8 mouse cellular contexts compared by ENCODE assay signal in the genomic region with DNA sequence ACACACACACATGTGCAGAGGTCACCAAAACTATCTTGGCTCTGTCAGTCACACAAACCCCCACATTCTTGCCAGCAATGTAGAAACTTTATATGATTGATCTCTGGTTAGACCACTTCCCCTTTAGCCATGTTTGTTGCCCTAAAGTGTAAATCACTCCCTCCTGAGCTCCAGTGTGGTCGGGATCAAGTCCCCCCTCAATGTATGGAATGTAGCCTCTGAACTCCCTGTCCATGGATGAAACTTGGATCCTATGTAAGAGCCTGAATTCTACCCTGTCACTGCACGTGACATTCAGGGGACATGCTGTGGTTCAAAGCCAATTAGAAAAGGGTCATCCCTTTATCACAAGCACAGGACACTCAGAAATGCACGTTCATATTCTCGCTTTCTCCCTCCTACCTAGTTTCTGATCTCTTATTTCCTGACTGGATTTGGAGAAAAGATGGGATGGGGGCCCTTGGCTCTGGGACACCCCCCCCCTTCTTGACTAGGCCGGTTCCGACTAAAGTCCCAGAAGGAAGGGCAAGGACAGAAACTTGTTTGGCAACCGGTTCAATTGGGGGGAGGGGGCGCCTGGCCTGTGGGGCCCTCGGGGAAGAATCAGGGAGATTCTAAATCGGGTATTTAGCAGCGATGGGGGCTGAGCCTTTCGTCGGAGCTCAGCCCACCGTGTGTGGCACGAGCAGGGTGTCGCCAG. TPM values are rescaled to one million over a fixed set of nuclear protein-coding genes. Genes with fewer than 3 reads are reported as not detected.
DNase-seq lines count a peak whose midpoint lies in the region; ATAC-seq and TF ChIP-seq lines count a peak whose summit lies in the region.

No protein-coding gene starts in this region.

- H3K36me3 ChIP-seq in testis, adult 2 months (ENCODE audit: control insufficient read depth, insufficient read depth, low read length), result no peaks in the 10 kb centered on the region
- H3K36me3 ChIP-seq in liver, embryonic 15.5 days (replicated peaks), result peaks cover 20% of the 10 kb centered on the region
- no peaks in the 10 kb centered on the region; the same call in 1 of the 2 replicates for H3K36me3 ChIP-seq in stomach, postnatal 0 days (ENCODE audit: control insufficient read depth, insufficient read depth, low read length)

- peak overlapping the region; percentile 44 for H3K9ac ChIP-seq in liver, embryonic 15.5 days
- H3K9ac ChIP-seq in stomach, postnatal 0 days (ENCODE audit: low read length), result peak overlapping the region; percentile 75

- no peak for ATAC-seq in liver, embryonic 15.5 days (ENCODE audit: insufficient read depth)
- no peak for ATAC-seq in stomach, postnatal 0 days (ENCODE audit: low FRiP score, low TSS enrichment)

- peak overlapping the region; percentile 90 for H3K4me2 ChIP-seq in liver, embryonic 15.5 days
- H3K4me2 ChIP-seq in stomach, postnatal 0 days (replicated peaks; ENCODE audit: low read depth), result peak overlapping the region; percentile 95

- peaks cover 28% of the 10 kb centered on the region for H3K4me1 ChIP-seq in testis, adult 2 months (ENCODE audit: control insufficient read depth, insufficient read depth, low read length)
- peaks cover 34% of the 10 kb centered on the region for H3K4me1 ChIP-seq in liver, embryonic 15.5 days (replicated peaks)
- H3K4me1 ChIP-seq in stomach, postnatal 0 days (replicated peaks; ENCODE audit: control insufficient read depth, insufficient read depth), result peaks cover 8% of the 10 kb centered on the region; the same call in 1 of the 2 replicates

- TF ChIP-seq EP300 in stomach, postnatal 0 days (optimal IDR thresholded peaks at IDR 0.05), result no peak

- TF ChIP-seq POLR2A in testis, adult 2 months (IDR thresholded peaks at IDR 0.05; ENCODE audit: control insufficient read depth, low read depth, low read length), result no peak

- H3K27me3 ChIP-seq in testis, adult 2 months (ENCODE audit: control insufficient read depth, insufficient read depth, low read length), result no peaks in the 10 kb centered on the region
- H3K27me3 ChIP-seq in liver, embryonic 15.5 days, result peaks cover 48% of the 10 kb centered on the region
- no peaks in the 10 kb centered on the region for H3K27me3 ChIP-seq in stomach, postnatal 0 days (ENCODE audit: control insufficient read depth, insufficient read depth, low read length)

- TF ChIP-seq CTCF in testis, adult 2 months (IDR thresholded peaks at IDR 0.05; ENCODE audit: control insufficient read depth, insufficient read depth, insufficient replicate concordance, low read depth, low read length), result no peak
- TF ChIP-seq CTCF in stomach, postnatal 0 days (IDR thresholded peaks at IDR 0.05; ENCODE audit: low read depth), result no peak

- H3K27ac ChIP-seq in testis, adult 2 months (ENCODE audit: control insufficient read depth, insufficient read depth, low read depth, low read length), result peak overlapping the region; percentile 69
- 0 out of 2 replicates have a peak overlapping the region, but pooled peaks have one; percentile 7 for H3K27ac ChIP-seq in liver, embryonic 15.5 days (replicated peaks)
- H3K27ac ChIP-seq in stomach, postnatal 0 days (replicated peaks), result peak overlapping the region; percentile 65

- peak overlapping the region; percentile 85 for H3K4me3 ChIP-seq in testis, adult 2 months (ENCODE audit: control insufficient read depth, low read depth, low read length)
- peak overlapping the region; percentile 56 for H3K4me3 ChIP-seq in liver, embryonic 15.5 days (replicated peaks)
- peak overlapping the region; percentile 53 for H3K4me3 ChIP-seq in stomach, postnatal 0 days (ENCODE audit: low read depth, low read length)

- H3K9me3 ChIP-seq in liver, embryonic 15.5 days (replicated peaks), result no peaks in the 10 kb centered on the region
- H3K9me3 ChIP-seq in stomach, postnatal 0 days (ENCODE audit: control insufficient read depth, low read length), result no peaks in the 10 kb centered on the region; the same call in 1 of the 2 replicates

- 5% methylated on average over 16 of the region's 16 CpGs for WGBS in liver, embryonic 15.5 days (ENCODE audit: insufficient replicate concordance)
- WGBS in stomach, postnatal 0 days, result 7% methylated on average over 16 of the region's 16 CpGs

- DNase-seq in adrenal gland, postnatal 14 days, result peak; percentile 52
- no peak for DNase-seq in adrenal gland, postnatal 36 days
- no peak for DNase-seq in testis, postnatal 14 days (ENCODE audit: low spot score)
- no peak for DNase-seq in stomach, postnatal 0 days (ENCODE audit: low spot score)
- no peak for DNase-seq in yolk sac, embryonic 10.5 days (ENCODE audit: low spot score)
- DNase-seq in layer of hippocampus, postnatal 10 days (ENCODE audit: low spot score in 2 of 2), result no peak

RNA-seq across cellular contexts. Expression of a gene that starts 17.7 kb away (rescaled TPM):
- 60.0 and 62.0 TPM in 2 replicates for total RNA-seq in adrenal gland, postnatal 14 days (2021)
- 10 to 100 TPM; 57.4 to 61.8 TPM for total RNA-seq in adrenal gland, postnatal 36 days (2021)
- polyA plus RNA-seq in testis, adult 2 months (2012; rRNA removed), result 31.0 and 37.4 TPM in 2 replicates
- polyA plus RNA-seq in liver, embryonic 15.5 days (2015; fragmentation: Nextera tagmentation; extraction: Ambion mirVana), result 23.0 and 25.6 TPM in 2 replicates
- 40.3 and 41.1 TPM in 2 replicates for polyA plus RNA-seq in stomach, postnatal 0 days (2015; fragmentation: Nextera tagmentation; extraction: Ambion mirVana)
- total RNA-seq in layer of hippocampus, postnatal 10 days (2021), result 10 to 100 TPM; 65.8 to 77.0 TPM

RNA-seq across cellular contexts. Expression of a gene that starts 31.1 kb away (rescaled TPM):
- 2.6 and 6.2 TPM in 2 replicates for total RNA-seq in adrenal gland, postnatal 14 days (2021)
- 1 to 10 TPM; 1.8 to 3.7 TPM for total RNA-seq in adrenal gland, postnatal 36 days (2021)
- polyA plus RNA-seq in testis, adult 2 months (2012; rRNA removed), result 2.2 and 3.9 TPM in 2 replicates
- 0.99 and 1.4 TPM in 2 replicates for polyA plus RNA-seq in liver, embryonic 15.5 days (2015; fragmentation: Nextera tagmentation; extraction: Ambion mirVana)
- polyA plus RNA-seq in stomach, postnatal 0 days (2015; fragmentation: Nextera tagmentation; extraction: Ambion mirVana), result 0.99 and 1.4 TPM in 2 replicates
- total RNA-seq in layer of hippocampus, postnatal 10 days (2021), result 1 to 10 TPM; 4.6 to 5.8 TPM

RNA-seq across cellular contexts. Expression of a gene that starts 36.6 kb away (rescaled TPM):
- 212 and 250 TPM in 2 replicates for total RNA-seq in adrenal gland, postnatal 14 days (2021)
- 100 to 1,000 TPM; 137 to 165 TPM for total RNA-seq in adrenal gland, postnatal 36 days (2021)
- polyA plus RNA-seq in testis, adult 2 months (2012; rRNA removed), result 88.4 and 93.6 TPM in 2 replicates
- 90.7 and 92.8 TPM in 2 replicates for polyA plus RNA-seq in liver, embryonic 15.5 days (2015; fragmentation: Nextera tagmentation; extraction: Ambion mirVana)
- polyA plus RNA-seq in stomach, postnatal 0 days (2015; fragmentation: Nextera tagmentation; extraction: Ambion mirVana), result 221 and 223 TPM in 2 replicates
- 10 to 100 TPM; 75.1 to 81.0 TPM for total RNA-seq in layer of hippocampus, postnatal 10 days (2021)

RNA-seq across cellular contexts. Expression of a gene that starts 43.0 kb away (rescaled TPM):
- 7.2 and 7.7 TPM in 2 replicates for total RNA-seq in adrenal gland, postnatal 14 days (2021)
- 1 to 10 TPM; 4.6 to 7.3 TPM for total RNA-seq in adrenal gland, postnatal 36 days (2021)
- polyA plus RNA-seq in testis, adult 2 months (2012; rRNA removed), result 0.28 and 0.33 TPM in 2 replicates
- polyA plus RNA-seq in liver, embryonic 15.5 days (2015; fragmentation: Nextera tagmentation; extraction: Ambion mirVana), result 0.16 and 0.20 TPM in 2 replicates
- 0.46 and 0.52 TPM in 2 replicates for polyA plus RNA-seq in stomach, postnatal 0 days (2015; fragmentation: Nextera tagmentation; extraction: Ambion mirVana)
- 100 to 1,000 TPM; 242 to 246 TPM for total RNA-seq in layer of hippocampus, postnatal 10 days (2021)

RNA-seq across cellular contexts. Expression of a gene that starts 47.5 kb away (rescaled TPM):
- total RNA-seq in adrenal gland, postnatal 14 days (2021), result 17.4 and 21.4 TPM in 2 replicates
- total RNA-seq in adrenal gland, postnatal 36 days (2021), result 10 to 100 TPM; 11.3 to 13.0 TPM
- polyA plus RNA-seq in testis, adult 2 months (2012; rRNA removed), result 6.6 and 8.4 TPM in 2 replicates
- 6.4 and 6.9 TPM in 2 replicates for polyA plus RNA-seq in liver, embryonic 15.5 days (2015; fragmentation: Nextera tagmentation; extraction: Ambion mirVana)
- 4.6 and 5.4 TPM in 2 replicates for polyA plus RNA-seq in stomach, postnatal 0 days (2015; fragmentation: Nextera tagmentation; extraction: Ambion mirVana)
- total RNA-seq in layer of hippocampus, postnatal 10 days (2021), result 1 to 10 TPM; 7.7 to 7.8 TPM

Comparison
In these comparisons a context has a peak if more than half of its experiments do, and no peak if none do; other contexts are left out.
1. H3K27ac ChIP-seq: peak in every context shown above with its lines; median percentile 69 in testis, adult 2 months; 65 in stomach, postnatal 0 days; 7 in liver, embryonic 15.5 days.